ENCODE assay signal across 15 mouse cellular contexts in genomic region chr4:129463097-129464059, GRCm38 (mm10). TPM values are rescaled to one million over a fixed set of nuclear protein-coding genes. Genes with fewer than 3 reads are reported as not detected.
DNase-seq lines count a peak whose midpoint lies in the region; ATAC-seq and TF ChIP-seq lines count a peak whose summit lies in the region.
"Had no signal": no experiment of that assay in that cellular context is flagged by ENCODE, and none has a peak within 500 bp of the region (broad histone marks: within the 10 kb centered on the region; RNA-seq: fewer than 3 reads in every experiment).

No protein-coding gene starts in this region.

- no peak for ATAC-seq in embryonic facial prominence, embryonic 13.5 days (ENCODE audit: insufficient number of reproducible peaks, insufficient read depth, low FRiP score, low TSS enrichment, low read depth)
- peak; percentile 2; the same call in 1 of the 2 replicates for ATAC-seq in stomach, embryonic 15.5 days (ENCODE audit: insufficient read depth, low FRiP score, low read depth)
- ATAC-seq in stomach, postnatal 0 days (ENCODE audit: low FRiP score, low TSS enrichment) = no peak
- peak; percentile 73 for ATAC-seq in liver, embryonic 16.5 days (ENCODE audit: low read depth)
- ATAC-seq in activated CD4-positive, CD25-positive, alpha-beta regulatory T cell, adult 4 months = no peak
- ATAC-seq: hindbrain, embryonic 16.5 days had no signal

- H3K4me3 ChIP-seq in embryonic facial prominence, embryonic 13.5 days = no peak overlapping the region
- no peak overlapping the region for H3K4me3 ChIP-seq in embryonic facial prominence, embryonic 10.5 days
- no peak overlapping the region for H3K4me3 ChIP-seq in stomach, embryonic 15.5 days (replicated peaks)
- no peak overlapping the region for H3K4me3 ChIP-seq in stomach, postnatal 0 days (ENCODE audit: low read depth, low read length)
- H3K4me3 ChIP-seq in liver, embryonic 16.5 days (ENCODE audit: low read depth, low read length) = peak overlapping the region; percentile 94

- H3K27ac ChIP-seq in embryonic facial prominence, embryonic 13.5 days = no peak overlapping the region
- no peak overlapping the region for H3K27ac ChIP-seq in embryonic facial prominence, embryonic 10.5 days (replicated peaks)
- H3K27ac ChIP-seq in stomach, embryonic 15.5 days = no peak overlapping the region
- no peak overlapping the region for H3K27ac ChIP-seq in stomach, postnatal 0 days (replicated peaks)
- peak overlapping the region; percentile 100 for H3K27ac ChIP-seq in liver, embryonic 16.5 days (ENCODE audit: low read length)
- H3K27ac ChIP-seq: embryonic facial prominence, embryonic 12.5 days; lung, embryonic 15.5 days had no signal

- H3K9me3 ChIP-seq in embryonic facial prominence, embryonic 13.5 days = no peaks in the 10 kb centered on the region
- H3K9me3 ChIP-seq in embryonic facial prominence, embryonic 10.5 days = no peaks in the 10 kb centered on the region
- no peaks in the 10 kb centered on the region for H3K9me3 ChIP-seq in stomach, embryonic 15.5 days
- H3K9me3 ChIP-seq in stomach, postnatal 0 days (ENCODE audit: control insufficient read depth, low read length) = no peaks in the 10 kb centered on the region
- H3K9me3 ChIP-seq in liver, embryonic 16.5 days (replicated peaks; ENCODE audit: control insufficient read depth, low read length) = no peaks in the 10 kb centered on the region
- H3K9me3 ChIP-seq: embryonic facial prominence, embryonic 12.5 days; lung, embryonic 15.5 days had no signal

- no peak for DNase-seq in embryonic facial prominence, embryonic 10.5 days (ENCODE audit: low spot score)
- no peak for DNase-seq in stomach, postnatal 0 days (ENCODE audit: low spot score)
- no peak for DNase-seq in urinary bladder, postnatal 10 days (ENCODE audit: low spot score)
- DNase-seq in kidney, postnatal 10 days = no peak
- DNase-seq: adrenal gland, postnatal 10 days; cerebellum, adult 9-10 months; kidney, postnatal 14 days had no signal

- H3K9ac ChIP-seq in embryonic facial prominence, embryonic 13.5 days = no peak overlapping the region
- no peak overlapping the region for H3K9ac ChIP-seq in stomach, embryonic 15.5 days
- H3K9ac ChIP-seq in stomach, postnatal 0 days (ENCODE audit: low read length) = no peak overlapping the region
- H3K9ac ChIP-seq in liver, embryonic 16.5 days (ENCODE audit: low read depth, low read length) = peak overlapping the region; percentile 98
- H3K9ac ChIP-seq: embryonic facial prominence, embryonic 12.5 days; lung, embryonic 15.5 days had no signal

- peaks cover 14% of the 10 kb centered on the region for H3K4me1 ChIP-seq in embryonic facial prominence, embryonic 13.5 days
- H3K4me1 ChIP-seq in embryonic facial prominence, embryonic 10.5 days = peaks cover 15% of the 10 kb centered on the region
- H3K4me1 ChIP-seq in stomach, embryonic 15.5 days = peaks cover 4% of the 10 kb centered on the region; the same call in 1 of the 2 replicates
- peaks cover 3% of the 10 kb centered on the region; the same call in 1 of the 2 replicates for H3K4me1 ChIP-seq in stomach, postnatal 0 days (replicated peaks; ENCODE audit: control insufficient read depth, insufficient read depth)
- H3K4me1 ChIP-seq in liver, embryonic 16.5 days (ENCODE audit: control insufficient read depth, low read depth, low read length) = peaks cover 38% of the 10 kb centered on the region

- 0 out of 2 replicates have a peak overlapping the region, but pooled peaks have one; percentile 84 for H3K4me2 ChIP-seq in embryonic facial prominence, embryonic 13.5 days
- no peak overlapping the region for H3K4me2 ChIP-seq in stomach, embryonic 15.5 days
- H3K4me2 ChIP-seq in stomach, postnatal 0 days (replicated peaks; ENCODE audit: low read depth) = no peak overlapping the region
- peak overlapping the region; percentile 82 for H3K4me2 ChIP-seq in liver, embryonic 16.5 days (ENCODE audit: low read depth, low read length)

- WGBS in embryonic facial prominence, embryonic 13.5 days = 86% methylated on average over 24 of the region's 24 CpGs
- 87% methylated on average over 24 of the region's 24 CpGs for WGBS in embryonic facial prominence, embryonic 10.5 days
- 80% methylated on average over 24 of the region's 24 CpGs for WGBS in stomach, embryonic 15.5 days
- WGBS in stomach, postnatal 0 days = 79% methylated on average over 24 of the region's 24 CpGs
- WGBS in liver, embryonic 16.5 days (ENCODE audit: insufficient replicate concordance) = 44% methylated on average over 24 of the region's 24 CpGs

- no peaks in the 10 kb centered on the region for H3K27me3 ChIP-seq in embryonic facial prominence, embryonic 13.5 days
- no peaks in the 10 kb centered on the region for H3K27me3 ChIP-seq in embryonic facial prominence, embryonic 10.5 days (replicated peaks; ENCODE audit: low read depth, poor library complexity, severe bottlenecking)
- no peaks in the 10 kb centered on the region for H3K27me3 ChIP-seq in stomach, embryonic 15.5 days (replicated peaks)
- no peaks in the 10 kb centered on the region for H3K27me3 ChIP-seq in stomach, postnatal 0 days (ENCODE audit: control insufficient read depth, insufficient read depth, low read length)
- H3K27me3 ChIP-seq in liver, embryonic 16.5 days (ENCODE audit: control insufficient read depth, insufficient read depth, low read depth, low read length) = no peaks in the 10 kb centered on the region
- H3K27me3 ChIP-seq: embryonic facial prominence, embryonic 12.5 days; lung, embryonic 15.5 days had no signal

- TF ChIP-seq CTCF in stomach, postnatal 0 days (IDR thresholded peaks at IDR 0.05; ENCODE audit: low read depth) = no peak

- peaks cover 49% of the 10 kb centered on the region for H3K36me3 ChIP-seq in embryonic facial prominence, embryonic 13.5 days
- H3K36me3 ChIP-seq in embryonic facial prominence, embryonic 10.5 days (replicated peaks) = peaks cover 41% of the 10 kb centered on the region
- H3K36me3 ChIP-seq in stomach, embryonic 15.5 days = peaks cover 28% of the 10 kb centered on the region
- peaks cover 18% of the 10 kb centered on the region for H3K36me3 ChIP-seq in stomach, postnatal 0 days (ENCODE audit: control insufficient read depth, insufficient read depth, low read length)
- H3K36me3 ChIP-seq in liver, embryonic 16.5 days (ENCODE audit: control insufficient read depth, insufficient read depth) = peaks cover 37% of the 10 kb centered on the region

- TF ChIP-seq EP300 in stomach, postnatal 0 days (optimal IDR thresholded peaks at IDR 0.05) = no peak

RNA-seq across cellular contexts. Expression of gene Bsdc1, which starts 2.0 kb away (rescaled TPM):
- 27.6 and 29.9 TPM in 2 replicates for polyA plus RNA-seq in embryonic facial prominence, embryonic 13.5 days (2015; fragmentation: Nextera tagmentation; extraction: Ambion mirVana)
- polyA plus RNA-seq in embryonic facial prominence, embryonic 10.5 days (2016; fragmentation: Nextera tagmentation; extraction: Ambion mirVana) = 19.7 and 21.5 TPM in 2 replicates
- 24.4 and 27.0 TPM in 2 replicates for polyA plus RNA-seq in stomach, embryonic 15.5 days (2015; fragmentation: Nextera tagmentation; extraction: Ambion mirVana)
- 16.7 and 17.9 TPM in 2 replicates for polyA plus RNA-seq in stomach, postnatal 0 days (2015; fragmentation: Nextera tagmentation; extraction: Ambion mirVana)
- polyA plus RNA-seq in liver, embryonic 16.5 days (2015; fragmentation: Nextera tagmentation; extraction: Ambion mirVana) = 79.2 and 87.0 TPM in 2 replicates
- polyA plus RNA-seq in activated CD4-positive, CD25-positive, alpha-beta regulatory T cell, adult 4 months (2017; shearing (Covaris generic)) = 10 to 100 TPM; 22.7 to 24.8 TPM

RNA-seq across cellular contexts. Expression of gene Zbtb8b, which starts 22.7 kb away (rescaled TPM):
- polyA plus RNA-seq in embryonic facial prominence, embryonic 13.5 days (2015; fragmentation: Nextera tagmentation; extraction: Ambion mirVana) = 2.5 and 2.8 TPM in 2 replicates
- polyA plus RNA-seq in embryonic facial prominence, embryonic 10.5 days (2016; fragmentation: Nextera tagmentation; extraction: Ambion mirVana) = 2.0 and 2.4 TPM in 2 replicates
- polyA plus RNA-seq in stomach, embryonic 15.5 days (2015; fragmentation: Nextera tagmentation; extraction: Ambion mirVana) = 1.5 and 1.7 TPM in 2 replicates
- polyA plus RNA-seq in stomach, postnatal 0 days (2015; fragmentation: Nextera tagmentation; extraction: Ambion mirVana) = 0.68 and 0.72 TPM in 2 replicates
- polyA plus RNA-seq in liver, embryonic 16.5 days (2015; fragmentation: Nextera tagmentation; extraction: Ambion mirVana) = 1.3 and 1.4 TPM in 2 replicates
- polyA plus RNA-seq in activated CD4-positive, CD25-positive, alpha-beta regulatory T cell, adult 4 months (2017; shearing (Covaris generic)) = not detected

RNA-seq across cellular contexts. Expression of gene Tssk3, which starts 27.4 kb away (rescaled TPM):
- not detected in 2 replicates for polyA plus RNA-seq in embryonic facial prominence, embryonic 13.5 days (2015; fragmentation: Nextera tagmentation; extraction: Ambion mirVana)
- polyA plus RNA-seq in embryonic facial prominence, embryonic 10.5 days (2016; fragmentation: Nextera tagmentation; extraction: Ambion mirVana) = not detected in 2 replicates
- polyA plus RNA-seq in stomach, embryonic 15.5 days (2015; fragmentation: Nextera tagmentation; extraction: Ambion mirVana) = not detected in 2 replicates
- 0.07 TPM in 1 of 2 replicates, not detected in the other for polyA plus RNA-seq in stomach, postnatal 0 days (2015; fragmentation: Nextera tagmentation; extraction: Ambion mirVana)
- polyA plus RNA-seq in liver, embryonic 16.5 days (2015; fragmentation: Nextera tagmentation; extraction: Ambion mirVana) = 0.13 TPM in 1 of 2 replicates, not detected in the other
- polyA plus RNA-seq in activated CD4-positive, CD25-positive, alpha-beta regulatory T cell, adult 4 months (2017; shearing (Covaris generic)) = not detected
- polyA plus RNA-seq: embryonic facial prominence, embryonic 12.5 days; heart, embryonic 11.5 days; lung, embryonic 15.5 days had no signal

RNA-seq across cellular contexts. Expression of gene Fam229a, which starts 27.6 kb away (rescaled TPM):
- not detected in 2 replicates for polyA plus RNA-seq in embryonic facial prominence, embryonic 13.5 days (2015; fragmentation: Nextera tagmentation; extraction: Ambion mirVana)
- polyA plus RNA-seq in embryonic facial prominence, embryonic 10.5 days (2016; fragmentation: Nextera tagmentation; extraction: Ambion mirVana) = not detected in 2 replicates
- 0.26 TPM in 1 of 2 replicates, not detected in the other for polyA plus RNA-seq in stomach, embryonic 15.5 days (2015; fragmentation: Nextera tagmentation; extraction: Ambion mirVana)
- 0.36 and 0.44 TPM in 2 replicates for polyA plus RNA-seq in stomach, postnatal 0 days (2015; fragmentation: Nextera tagmentation; extraction: Ambion mirVana)
- polyA plus RNA-seq in liver, embryonic 16.5 days (2015; fragmentation: Nextera tagmentation; extraction: Ambion mirVana) = 0.23 and 0.60 TPM in 2 replicates
- polyA plus RNA-seq in activated CD4-positive, CD25-positive, alpha-beta regulatory T cell, adult 4 months (2017; shearing (Covaris generic)) = not detected
- polyA plus RNA-seq: heart, embryonic 11.5 days; lung, embryonic 15.5 days had no signal

RNA-seq across cellular contexts. Expression of gene Marcksl1, which starts 50.0 kb away (rescaled TPM):
- polyA plus RNA-seq in embryonic facial prominence, embryonic 13.5 days (2015; fragmentation: Nextera tagmentation; extraction: Ambion mirVana) = 839 and 1,023 TPM in 2 replicates
- 1,428 and 1,442 TPM in 2 replicates for polyA plus RNA-seq in embryonic facial prominence, embryonic 10.5 days (2016; fragmentation: Nextera tagmentation; extraction: Ambion mirVana)
- polyA plus RNA-seq in stomach, embryonic 15.5 days (2015; fragmentation: Nextera tagmentation; extraction: Ambion mirVana) = 490 and 533 TPM in 2 replicates
- 153 and 174 TPM in 2 replicates for polyA plus RNA-seq in stomach, postnatal 0 days (2015; fragmentation: Nextera tagmentation; extraction: Ambion mirVana)
- polyA plus RNA-seq in liver, embryonic 16.5 days (2015; fragmentation: Nextera tagmentation; extraction: Ambion mirVana) = 36.6 and 41.4 TPM in 2 replicates
- polyA plus RNA-seq in activated CD4-positive, CD25-positive, alpha-beta regulatory T cell, adult 4 months (2017; shearing (Covaris generic)) = 1 to 10 TPM; 3.6 to 3.8 TPM

Comparison
In these comparisons a context has a peak if more than half of its experiments do, and no peak if none do; other contexts are left out.
1. ATAC-seq: peak in stomach, embryonic 15.5 days (single experiment) and liver, embryonic 16.5 days (single experiment); none in embryonic facial prominence, embryonic 13.5 days (single experiment), stomach, postnatal 0 days (single experiment) and activated CD4-positive, CD25-positive, alpha-beta regulatory T cell, adult 4 months (single experiment).
2. H3K4me2 ChIP-seq: peak in embryonic facial prominence, embryonic 13.5 days (single experiment) and liver, embryonic 16.5 days (single experiment); none in stomach, embryonic 15.5 days (single experiment) and stomach, postnatal 0 days (single experiment).